Mouse (Mus musculus) CD4-positive helper T cell, adult 2 months (primary cell): ENCODE measurements around the gene Tlr9.

Experiments used
- DNase-seq: peaks from one replicate; pipeline ENCODE4 v3.0.0-alpha.2; 2012; ENCODE audit warnings: low read depth, missing footprints, low spot score

Tlr9 gene

GRCm38 (mm10) chr9:106268421-106268820, 46.0 kb downstream of the Tlr9 start:
- DNase-seq: no peak

- no peak for DNase-seq
These were observed 46.8 kb downstream of the Tlr9 start for GRCm38 (mm10) chr9:106269076-106269788.

- DNase-seq: no peak
These were observed 47.5 kb downstream of the Tlr9 start for GRCm38 (mm10) chr9:106269879-106270278.

GRCm38 (mm10) chr9:106270656-106271055, 48.3 kb downstream of the Tlr9 start:
- DNase-seq: no peak

GRCm38 (mm10) chr9:106272288-106272687, 49.9 kb downstream of the Tlr9 start:
- DNase-seq: no peak

- DNase-seq: no peak
These were observed 50.9 kb downstream of the Tlr9 start for GRCm38 (mm10) chr9:106273276-106273675.

GRCm38 (mm10) chr9:106273791-106274190, 51.4 kb downstream of the Tlr9 start:
- DNase-seq: no peak

- no peak for DNase-seq
These were observed 52.3 kb downstream of the Tlr9 start for GRCm38 (mm10) chr9:106274652-106275180.

- no peak for DNase-seq
These were observed 53.4 kb downstream of the Tlr9 start for GRCm38 (mm10) chr9:106275806-106276205.
